Mouse (Mus musculus): ENCODE measurements around the gene Nploc4.

- TF ChIP-seq ZC3H11A (IDR thresholded peaks at IDR 0.05; ENCODE audit: borderline replicate concordance, low read depth, low read length) (no peak), ZNF384 (IDR thresholded peaks at IDR 0.05; ENCODE audit: low read depth, low read length) (no peak)
Measured at GRCm38 (mm10) chr11:120349986-120350702, 87.4 kb downstream of the Nploc4 start.
